Mouse (Mus musculus): Measurements from ENCODE around the gene Mrgpre.

- TF ChIP-seq NELFE (IDR thresholded peaks at IDR 0.05; ENCODE audit: low read depth, low read length), result no peak
- TF ChIP-seq CTCF (IDR thresholded peaks at IDR 0.05 in 2 of 3, conservative IDR thresholded peaks at IDR 0.05 in 1 of 3; ENCODE audit: control insufficient read depth in 1 of 3, insufficient read depth in 1 of 3, low read depth in 2 of 3, low read length in 3 of 3, poor library complexity in 1 of 3, severe bottlenecking in 1 of 3), result no peak
- no peak for TF ChIP-seq MAX (IDR thresholded peaks at IDR 0.05; ENCODE audit: low read length)
- no peak for TF ChIP-seq RAD21 (IDR thresholded peaks at IDR 0.05; ENCODE audit: low read depth, low read length)
- TF ChIP-seq ZNF384 (IDR thresholded peaks at IDR 0.05; ENCODE audit: low read depth, low read length), result no peak
- TF ChIP-seq MAFK (IDR thresholded peaks at IDR 0.05; ENCODE audit: borderline replicate concordance, low read depth, low read length), result no peak
Measured at GRCm38 (mm10) chr7:143768267-143768666, 16.0 kb downstream of the Mrgpre start.

Measured in MEL (cell line).